Mouse (Mus musculus) heart, embryonic 12.5 days (tissue): ENCODE measurements around the gene Mprip. TPM values are rescaled to one million over a fixed set of nuclear protein-coding genes. Genes with fewer than 3 reads are reported as not detected.
"Not testable (repeated sequence)": the region's sequence is repeated elsewhere in the genome, so short reads cannot be mapped to it uniquely, and the experiment has no call there.

ENCODE experiments used
- ATAC-seq: fragments of 200-750 bp; cut with Nextera tagmentation; 2 replicates; pipeline ENCODE4 v1.8.0; 2017; ENCODE audit warnings: moderate TSS enrichment, moderate library complexity; ENCODE audit not compliant: insufficient number of reproducible peaks, low FRiP score
- H3K27ac ChIP-seq: fragments of 300-500 bp; sonication (generic); 2 replicates; pipeline ENCODE4 v1.5.1; 2016; ENCODE audit warnings: mild to moderate bottlenecking, moderate library complexity; ENCODE audit not compliant: poor library complexity, severe bottlenecking
- H3K27me3 ChIP-seq: fragments of 300-500 bp; sonication (generic); replicated peaks from 2 replicates; pipeline ENCODE4 v1.6.1; 2016; ENCODE audit warnings: mild to moderate bottlenecking, moderate library complexity
- H3K36me3 ChIP-seq: fragments of 300-500 bp; sonication (generic); 2 replicates; pipeline ENCODE4 v1.6.1; 2016; ENCODE audit warnings: mild to moderate bottlenecking, moderate library complexity
- H3K4me1 ChIP-seq: fragments of 300-500 bp; sonication (generic); replicated peaks from 2 replicates; pipeline ENCODE4 v1.6.1; 2016; ENCODE audit warnings: mild to moderate bottlenecking
- H3K4me2 ChIP-seq: fragments of 300-500 bp; sonication (generic); 2 replicates; pipeline ENCODE4 v1.6.1; 2016; ENCODE audit warnings: mild to moderate bottlenecking, moderate library complexity
- H3K4me3 ChIP-seq: fragments of 300-500 bp; sonication (generic); 2 replicates; pipeline ENCODE4 v1.5.1; 2016; ENCODE audit warnings: mild to moderate bottlenecking
- H3K9ac ChIP-seq: fragments of 300-500 bp; sonication (generic); 2 replicates; pipeline ENCODE4 v1.6.1; 2016; ENCODE audit warnings: mild to moderate bottlenecking, moderate library complexity
- H3K9me3 ChIP-seq: fragments of 300-500 bp; sonication (generic); replicated peaks from 2 replicates; pipeline ENCODE4 v1.6.1; 2016; ENCODE audit warnings: mild to moderate bottlenecking, moderate library complexity
- WGBS: fragments of 180-500 bp; shearing (Covaris S2); methylation state at CpG from one replicate; pipeline ENCODE4 v1.1.7; 2016; 5-methylcytosine and 5-hydroxymethylcytosine counted together
- polyA plus RNA-seq: library from polyadenylated mRNA; unstranded; fragments of >200 nt; fragmentation: Nextera tagmentation; extraction: Ambion mirVana; gene quantifications from 2 replicates; pipeline ENCODE4 v1.2.1, GENCODE M21; 2016

Gene Mprip
- 79.5 and 79.8 TPM in 2 replicates for polyA plus RNA-seq

GRCm38 (mm10) chr11:59661005-59661404 lies at the start of gene Mprip:
Mprip (plus strand) TSS chr11:59661305.
- no peaks in the 10 kb centered on the region for H3K27me3 ChIP-seq
- peak within 1 kb of the TSS; percentile 80 for H3K9ac ChIP-seq
- no peaks in the 10 kb centered on the region for H3K9me3 ChIP-seq
- H3K36me3 ChIP-seq, result no peaks in the 10 kb centered on the region
- H3K4me1 ChIP-seq, result peaks cover 41% of the 10 kb centered on the region
- H3K27ac ChIP-seq, result peak within 1 kb of the TSS; percentile 75
- peak within 1 kb of the TSS; percentile 63 for H3K4me3 ChIP-seq
- ATAC-seq, result no peak
- H3K4me2 ChIP-seq, result peak within 1 kb of the TSS; percentile 93
- WGBS, result 69% methylated on average over 3 of the region's 3 CpGs

- Histone ChIP-seq H3K27ac (no peak overlapping the region), H3K4me3 (no peak overlapping the region), H3K36me3 (no peaks in the 10 kb centered on the region), H3K4me1 (no peaks in the 10 kb centered on the region), H3K4me2 (no peak overlapping the region), H3K9me3 (no peaks in the 10 kb centered on the region), H3K27me3 (no peaks in the 10 kb centered on the region), H3K9ac (no peak overlapping the region)
- 68% methylated on average over 5 of the region's 5 CpGs for WGBS
- ATAC-seq, result no peak
These were observed 49.5 kb upstream of the Mprip start for GRCm38 (mm10) chr11:59611646-59612045.

- Histone ChIP-seq H3K9me3 (no peaks in the 10 kb centered on the region), H3K4me2 (no peak overlapping the region), H3K4me1 (no peaks in the 10 kb centered on the region), H3K4me3 (no peak overlapping the region), H3K36me3 (no peaks in the 10 kb centered on the region), H3K27me3 (no peaks in the 10 kb centered on the region), H3K9ac (no peak overlapping the region), H3K27ac (no peak overlapping the region)
- 45% methylated on average over 4 of the region's 4 CpGs for WGBS
- no peak for ATAC-seq
These were observed 47.0 kb upstream of the Mprip start for GRCm38 (mm10) chr11:59614120-59614519.

- not testable (repeated sequence) for H3K4me2 ChIP-seq, H3K27ac ChIP-seq, H3K9me3 ChIP-seq, ATAC-seq, H3K4me1 ChIP-seq, H3K9ac ChIP-seq, H3K36me3 ChIP-seq, H3K4me3 ChIP-seq, H3K27me3 ChIP-seq
- WGBS, result 84% methylated on average over 2 of the region's 2 CpGs
These were observed 44.1 kb upstream of the Mprip start for GRCm38 (mm10) chr11:59616986-59617385.

GRCm38 (mm10) chr11:59622214-59622613 lies 38.9 kb upstream of the Mprip start:
- H3K4me3 ChIP-seq, result no peak overlapping the region
- no peak overlapping the region for H3K27ac ChIP-seq
- H3K9ac ChIP-seq, result no peak overlapping the region
- H3K4me1 ChIP-seq, result no peaks in the 10 kb centered on the region
- no peaks in the 10 kb centered on the region for H3K36me3 ChIP-seq
- no peaks in the 10 kb centered on the region for H3K27me3 ChIP-seq
- 69% methylated on average over 3 of the region's 3 CpGs for WGBS
- H3K9me3 ChIP-seq, result no peaks in the 10 kb centered on the region
- ATAC-seq, result no peak
- H3K4me2 ChIP-seq, result no peak overlapping the region

- ATAC-seq, result no peak
- no peaks in the 10 kb centered on the region for H3K9me3 ChIP-seq
- no peak overlapping the region for H3K9ac ChIP-seq
- H3K4me2 ChIP-seq, result no peak overlapping the region
- no peaks in the 10 kb centered on the region for H3K27me3 ChIP-seq
- H3K4me3 ChIP-seq, result no peak overlapping the region
- 28% methylated on average over 6 of the region's 6 CpGs for WGBS
- no peaks in the 10 kb centered on the region for H3K36me3 ChIP-seq
- no peak overlapping the region for H3K27ac ChIP-seq
- no peaks in the 10 kb centered on the region for H3K4me1 ChIP-seq
These were observed 37.0 kb upstream of the Mprip start for GRCm38 (mm10) chr11:59624017-59624630.

- H3K9ac ChIP-seq, result no peak overlapping the region
- no peak for ATAC-seq
- H3K9me3 ChIP-seq, result no peaks in the 10 kb centered on the region
- no peak overlapping the region for H3K4me3 ChIP-seq
- no peaks in the 10 kb centered on the region for H3K36me3 ChIP-seq
- WGBS, result 82% methylated on average over 7 of the region's 7 CpGs
- H3K27me3 ChIP-seq, result no peaks in the 10 kb centered on the region
- no peak overlapping the region for H3K4me2 ChIP-seq
- H3K27ac ChIP-seq, result no peak overlapping the region
- H3K4me1 ChIP-seq, result no peaks in the 10 kb centered on the region
These were observed 34.9 kb upstream of the Mprip start for GRCm38 (mm10) chr11:59626192-59626591.

GRCm38 (mm10) chr11:59628177-59628576 lies 32.9 kb upstream of the Mprip start:
- no peak for ATAC-seq
- Histone ChIP-seq H3K9me3 (no peaks in the 10 kb centered on the region), H3K4me1 (no peaks in the 10 kb centered on the region), H3K4me2 (no peak overlapping the region), H3K4me3 (no peak overlapping the region), H3K9ac (no peak overlapping the region), H3K27ac (no peak overlapping the region), H3K27me3 (no peaks in the 10 kb centered on the region), H3K36me3 (no peaks in the 10 kb centered on the region)
- 68% methylated on average over 5 of the region's 5 CpGs for WGBS

- Histone ChIP-seq H3K9ac (no peak overlapping the region), H3K4me1 (no peaks in the 10 kb centered on the region), H3K27ac (no peak overlapping the region), H3K36me3 (no peaks in the 10 kb centered on the region), H3K4me2 (no peak overlapping the region), H3K9me3 (no peaks in the 10 kb centered on the region), H3K27me3 (no peaks in the 10 kb centered on the region), H3K4me3 (no peak overlapping the region)
- 75% methylated on average over 5 of the region's 5 CpGs for WGBS
- no peak for ATAC-seq
These were observed 31.2 kb upstream of the Mprip start for GRCm38 (mm10) chr11:59629871-59630270.

GRCm38 (mm10) chr11:59631980-59632379 lies 29.1 kb upstream of the Mprip start:
- no peak overlapping the region for H3K27ac ChIP-seq
- no peak overlapping the region for H3K4me2 ChIP-seq
- H3K4me3 ChIP-seq, result no peak overlapping the region
- ATAC-seq, result no peak
- no peaks in the 10 kb centered on the region for H3K4me1 ChIP-seq
- H3K9me3 ChIP-seq, result no peaks in the 10 kb centered on the region
- no peaks in the 10 kb centered on the region for H3K36me3 ChIP-seq
- H3K27me3 ChIP-seq, result no peaks in the 10 kb centered on the region
- 77% methylated on average over 4 of the region's 4 CpGs for WGBS
- no peak overlapping the region for H3K9ac ChIP-seq

- Histone ChIP-seq H3K4me3 (no peak overlapping the region), H3K9ac (no peak overlapping the region), H3K4me1 (no peaks in the 10 kb centered on the region), H3K27ac (no peak overlapping the region), H3K27me3 (no peaks in the 10 kb centered on the region), H3K9me3 (no peaks in the 10 kb centered on the region), H3K4me2 (no peak overlapping the region), H3K36me3 (no peaks in the 10 kb centered on the region)
- no peak for ATAC-seq
- WGBS, result 28% methylated on average over 5 of the region's 5 CpGs
These were observed 28.1 kb upstream of the Mprip start for GRCm38 (mm10) chr11:59633037-59633436.

GRCm38 (mm10) chr11:59634001-59634660 lies 27.0 kb upstream of the Mprip start:
- Histone ChIP-seq H3K9me3 (0 out of 2 replicates have a peak, but pooled peaks cover 3% of the 10 kb centered on the region), H3K9ac (no peak overlapping the region), H3K4me2 (no peak overlapping the region), H3K4me1 (no peaks in the 10 kb centered on the region), H3K27me3 (no peaks in the 10 kb centered on the region), H3K4me3 (no peak overlapping the region), H3K27ac (no peak overlapping the region), H3K36me3 (no peaks in the 10 kb centered on the region)
- no peak for ATAC-seq
- 70% methylated on average over 7 of the region's 7 CpGs for WGBS
